Mouse (Mus musculus) gastrocnemius, postnatal 36 days (tissue): ENCODE data around the gene Tcf25. TPM values are rescaled to one million over a fixed set of nuclear protein-coding genes. Genes with fewer than 3 reads are reported as not detected.

Experiments
- DNase-seq, 2 experiments: peaks; one replicate each; pipeline ENCODE4 v3.0.0; 2022
- intact Hi-C: fragments of 180-260 bp; cut with DNase I; formaldehyde crosslinking; loops from one replicate; pipeline ENCODE4 v1.15.1; 2025
- total RNA-seq, 2 experiments: library from RNA; stranded (reverse); gene quantifications; 2 replicates each; pipeline ENCODE4 v1.2.3; 2021

Gene Tcf25
- total RNA-seq, 2 experiments from 2014 or later = 136 to 137 TPM

DNA sequence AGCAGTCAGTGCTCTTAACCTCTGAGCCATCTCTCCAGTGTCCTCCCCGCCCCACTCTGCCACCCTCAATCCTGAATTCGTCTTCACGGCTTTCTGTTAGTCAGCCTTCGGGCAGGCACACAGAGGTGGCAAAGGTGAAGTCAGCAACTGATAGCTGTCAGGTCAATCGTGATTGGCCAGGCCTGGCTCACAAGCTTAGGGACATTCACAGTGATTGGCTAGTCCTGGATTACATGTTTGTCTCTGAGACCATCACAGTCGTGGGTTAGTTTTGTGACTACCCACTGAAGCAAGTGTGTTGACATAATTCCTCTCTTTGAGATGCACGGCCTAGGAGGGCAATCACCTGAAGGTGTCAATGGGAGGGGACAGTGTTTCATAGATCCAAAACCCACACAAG lies 79.7 kb downstream of the Tcf25 start:
- DNase-seq = no peak
- intact Hi-C loops = no loop called here

Other genes with a start within 250 kb of the Tcf25 start
- 1 to 10 TPM; 2.8 to 3.0 TPM for gene Sult5a1, start 215.4 kb upstream of the Tcf25 start, total RNA-seq
- gene Dpep1, start 187.5 kb upstream of the Tcf25 start, total RNA-seq = 10 to 100 TPM; 11.7 to 14.6 TPM
- gene Chmp1a, start 161.0 kb upstream of the Tcf25 start, total RNA-seq = 10 to 100 TPM; 47.8 to 49.7 TPM
- gene Spata33, start 160.9 kb upstream of the Tcf25 start, total RNA-seq = 1 to 10 TPM in 1 of 2 experiments, under 1 TPM in 1; 0.72 to 1.2 TPM
- 10 to 100 TPM; 10.6 to 12.7 TPM for gene Cdk10, start 148.9 kb upstream of the Tcf25 start, total RNA-seq
- gene Spata2l, start 137.5 kb upstream of the Tcf25 start, total RNA-seq = 1 to 10 TPM; 1.3 to 1.4 TPM
- gene Zfp276, start 119.6 kb upstream of the Tcf25 start, total RNA-seq = 1 to 10 TPM; 5.0 to 5.1 TPM
- gene Vps9d1, start 119.4 kb upstream of the Tcf25 start, total RNA-seq = 10 to 100 TPM; 16.3 to 17.8 TPM
- gene Fanca, start 55.2 kb upstream of the Tcf25 start, total RNA-seq = under 1 TPM; 0.28 to 0.42 TPM
- under 1 TPM in 1 of 2 experiments, not detected in 1; 0.27 TPM for gene Spire2, start 41.0 kb upstream of the Tcf25 start, total RNA-seq
- not detected for gene Mc1r, start 33.4 kb downstream of the Tcf25 start, total RNA-seq
- gene Tubb3, start 37.7 kb downstream of the Tcf25 start, total RNA-seq = under 1 TPM in 1 of 2 experiments, not detected in 1; 0.20 TPM
- 10 to 100 TPM; 35.7 to 40.3 TPM for gene Def8, start 49.8 kb downstream of the Tcf25 start, total RNA-seq
- gene Afg3l1, start 104.2 kb downstream of the Tcf25 start, total RNA-seq = 10 to 100 TPM; 34.6 to 38.2 TPM
- gene Dbndd1, start 141.7 kb downstream of the Tcf25 start, total RNA-seq = not detected
- gene Gas8, start 145.1 kb downstream of the Tcf25 start, total RNA-seq = 1 to 10 TPM; 3.7 to 4.6 TPM